12 mouse cellular contexts compared by ENCODE assay signal in the genomic region with DNA sequence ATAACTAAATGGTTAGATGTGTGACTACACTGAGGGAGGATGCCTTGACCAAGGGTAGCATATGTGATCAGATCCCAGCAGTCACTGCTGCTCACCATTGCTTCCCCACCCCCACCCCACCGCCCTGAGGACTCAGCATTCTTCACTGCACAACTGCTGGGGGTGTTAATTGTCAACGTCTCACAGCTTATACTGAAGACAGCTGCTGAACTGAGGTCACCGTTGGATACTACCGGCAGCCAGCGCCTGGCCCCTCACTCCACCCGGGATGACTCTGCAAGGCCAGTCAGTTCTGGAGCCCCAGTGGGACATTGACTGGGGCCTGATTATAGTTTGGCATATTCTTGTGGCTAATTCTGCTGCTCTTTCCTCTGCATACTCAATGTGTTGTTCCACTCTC.
DNase-seq lines count a peak whose midpoint lies in the region; ATAC-seq and TF ChIP-seq lines count a peak whose summit lies in the region.
"Had no signal": no experiment of that assay in that cellular context is flagged by ENCODE, and none has a peak within 500 bp of the region (broad histone marks: within the 10 kb centered on the region; RNA-seq: fewer than 3 reads in every experiment).

No protein-coding gene starts in this region.

- no peak overlapping the region for H3ac ChIP-seq in myocyte (ENCODE audit: control insufficient read depth, insufficient read length)

- H3K4me1 ChIP-seq in kidney, embryonic 14.5 days (ENCODE audit: control insufficient read depth, insufficient read depth, low read length) = 0 out of 2 replicates have a peak, but pooled peaks cover 4% of the 10 kb centered on the region
- peaks cover 47% of the 10 kb centered on the region for H3K4me1 ChIP-seq in embryonic facial prominence, embryonic 13.5 days
- H3K4me1 ChIP-seq in heart, embryonic 15.5 days (replicated peaks) = peaks cover 10% of the 10 kb centered on the region
- H3K4me1 ChIP-seq in liver, embryonic 12.5 days = no peaks in the 10 kb centered on the region

- no peak for TF ChIP-seq POLR2A in myocyte (IDR thresholded peaks at IDR 0.05; ENCODE audit: insufficient read length, low read depth)

- H3K9me3 ChIP-seq in kidney, embryonic 14.5 days (ENCODE audit: control insufficient read depth, low read length) = no peaks in the 10 kb centered on the region
- H3K9me3 ChIP-seq in embryonic facial prominence, embryonic 13.5 days = no peaks in the 10 kb centered on the region
- H3K9me3 ChIP-seq in heart, embryonic 15.5 days (replicated peaks) = no peaks in the 10 kb centered on the region
- H3K9me3 ChIP-seq in liver, embryonic 12.5 days (replicated peaks) = no peaks in the 10 kb centered on the region
- H3K9me3 ChIP-seq: midbrain, embryonic 13.5 days had no signal

- H3K9ac ChIP-seq in kidney, embryonic 14.5 days (ENCODE audit: low read depth, low read length) = no peak overlapping the region
- H3K9ac ChIP-seq in embryonic facial prominence, embryonic 13.5 days = no peak overlapping the region
- no peak overlapping the region for H3K9ac ChIP-seq in heart, embryonic 15.5 days
- H3K9ac ChIP-seq in liver, embryonic 12.5 days = no peak overlapping the region
- H3K9ac ChIP-seq: midbrain, embryonic 13.5 days had no signal

- ATAC-seq in kidney, embryonic 14.5 days (ENCODE audit: low FRiP score, low TSS enrichment) = peak; percentile 81
- ATAC-seq in embryonic facial prominence, embryonic 13.5 days (ENCODE audit: insufficient number of reproducible peaks, insufficient read depth, low FRiP score, low TSS enrichment, low read depth) = no peak
- 0 out of 2 replicates have a peak, but pooled peaks have one; percentile 60 for ATAC-seq in heart, embryonic 15.5 days (replicated peaks; ENCODE audit: insufficient number of reproducible peaks, insufficient read depth, low FRiP score, low read depth)
- no peak for ATAC-seq in liver, embryonic 12.5 days
- ATAC-seq: activated CD4-positive, CD25-positive, alpha-beta regulatory T cell, adult 4 months; midbrain, embryonic 13.5 days had no signal

- no peaks in the 10 kb centered on the region for H3K27me3 ChIP-seq in kidney, embryonic 14.5 days (ENCODE audit: control insufficient read depth, insufficient read depth, low read length)
- H3K27me3 ChIP-seq in embryonic facial prominence, embryonic 13.5 days = no peaks in the 10 kb centered on the region
- no peaks in the 10 kb centered on the region for H3K27me3 ChIP-seq in heart, embryonic 15.5 days
- no peaks in the 10 kb centered on the region for H3K27me3 ChIP-seq in myocyte (ENCODE audit: control insufficient read depth, insufficient read depth, insufficient read length)
- no peaks in the 10 kb centered on the region for H3K27me3 ChIP-seq in liver, embryonic 12.5 days (replicated peaks)

- no peak for DNase-seq in kidney, postnatal 14 days
- no peak for DNase-seq in cerebellum, postnatal 4 days (ENCODE audit: low spot score in 2 of 2)
- DNase-seq in frontal cortex, postnatal 10 days (ENCODE audit: low spot score in 2 of 2) = no peak
- DNase-seq: cerebellum, adult 11-12 months had no signal

- H3K27ac ChIP-seq in kidney, embryonic 14.5 days (ENCODE audit: low read depth, low read length) = peak overlapping the region; percentile 14; the same call in 1 of the 2 replicates
- peak overlapping the region; percentile 53; the same call in 1 of the 2 replicates for H3K27ac ChIP-seq in embryonic facial prominence, embryonic 13.5 days
- peak overlapping the region; percentile 33; the same call in 1 of the 2 replicates for H3K27ac ChIP-seq in heart, embryonic 15.5 days
- H3K27ac ChIP-seq in liver, embryonic 12.5 days = no peak overlapping the region
- H3K27ac ChIP-seq: midbrain, embryonic 13.5 days had no signal

- H3K4me3 ChIP-seq in kidney, embryonic 14.5 days (ENCODE audit: low read length) = no peak overlapping the region
- no peak overlapping the region for H3K4me3 ChIP-seq in embryonic facial prominence, embryonic 13.5 days
- H3K4me3 ChIP-seq in heart, embryonic 15.5 days = no peak overlapping the region
- no peak overlapping the region for H3K4me3 ChIP-seq in myocyte
- no peak overlapping the region for H3K4me3 ChIP-seq in liver, embryonic 12.5 days
- H3K4me3 ChIP-seq: midbrain, embryonic 13.5 days had no signal

- no peaks in the 10 kb centered on the region for H3K79me2 ChIP-seq in myocyte (ENCODE audit: control insufficient read depth, insufficient read depth)

- no peaks in the 10 kb centered on the region for H3K36me3 ChIP-seq in kidney, embryonic 14.5 days (ENCODE audit: control insufficient read depth, insufficient read depth, low read length)
- no peaks in the 10 kb centered on the region for H3K36me3 ChIP-seq in embryonic facial prominence, embryonic 13.5 days
- no peaks in the 10 kb centered on the region for H3K36me3 ChIP-seq in heart, embryonic 15.5 days
- H3K36me3 ChIP-seq in myocyte (ENCODE audit: control insufficient read depth, insufficient read depth) = no peaks in the 10 kb centered on the region
- H3K36me3 ChIP-seq in liver, embryonic 12.5 days = no peaks in the 10 kb centered on the region
- H3K36me3 ChIP-seq: midbrain, embryonic 13.5 days had no signal

- H3K4me2 ChIP-seq in kidney, embryonic 14.5 days (replicated peaks; ENCODE audit: low read depth, low read length) = no peak overlapping the region
- no peak overlapping the region for H3K4me2 ChIP-seq in embryonic facial prominence, embryonic 13.5 days
- no peak overlapping the region for H3K4me2 ChIP-seq in heart, embryonic 15.5 days
- peak overlapping the region; percentile 69 for H3K4me2 ChIP-seq in myocyte (ENCODE audit: low read depth)
- H3K4me2 ChIP-seq in liver, embryonic 12.5 days = no peak overlapping the region
- H3K4me2 ChIP-seq: liver, embryonic 11.5 days; midbrain, embryonic 13.5 days had no signal

- 33% methylated on average over 6 of the region's 6 CpGs for WGBS in kidney, embryonic 14.5 days
- WGBS in embryonic facial prominence, embryonic 13.5 days = 36% methylated on average over 6 of the region's 6 CpGs
- 10% methylated on average over 6 of the region's 6 CpGs for WGBS in heart, embryonic 15.5 days
- WGBS in liver, embryonic 12.5 days (ENCODE audit: insufficient replicate concordance) = 47% methylated on average over 6 of the region's 6 CpGs

TF ChIP-seq in myocyte, 11 proteins besides CTCF, POLR2A, EP300 and RAD21:
- TF ChIP-seq TCF3 (IDR thresholded peaks at IDR 0.05; ENCODE audit: insufficient read length, low read depth) (peak; percentile 56), TCF12 (IDR thresholded peaks at IDR 0.05; ENCODE audit: insufficient read depth, poor library complexity, severe bottlenecking) (peak; percentile 64), REST (IDR thresholded peaks at IDR 0.05; ENCODE audit: insufficient read depth, insufficient read length) (no peak), CEBPB (IDR thresholded peaks at IDR 0.05; ENCODE audit: insufficient read depth, poor library complexity, severe bottlenecking) (no peak), MYOD1 (IDR thresholded peaks at IDR 0.05; ENCODE audit: control insufficient read depth in 1 of 3, insufficient read length in 2 of 3, low read depth in 2 of 3) (peak in 2 of 3 experiments; percentile 83 to 92), MYOG (IDR thresholded peaks at IDR 0.05; ENCODE audit: control insufficient read depth in 1 of 3, insufficient read depth in 1 of 3, insufficient read length in 2 of 3, low read depth in 2 of 3) (peak; percentile 77 to 94 (median 81))

Comparison
In these comparisons a context has a peak if more than half of its experiments do, and no peak if none do; other contexts are left out.
1. ATAC-seq: peak in kidney, embryonic 14.5 days (single experiment) and heart, embryonic 15.5 days (single experiment); none in embryonic facial prominence, embryonic 13.5 days (single experiment) and liver, embryonic 12.5 days (single experiment).